In the genomic region with DNA sequence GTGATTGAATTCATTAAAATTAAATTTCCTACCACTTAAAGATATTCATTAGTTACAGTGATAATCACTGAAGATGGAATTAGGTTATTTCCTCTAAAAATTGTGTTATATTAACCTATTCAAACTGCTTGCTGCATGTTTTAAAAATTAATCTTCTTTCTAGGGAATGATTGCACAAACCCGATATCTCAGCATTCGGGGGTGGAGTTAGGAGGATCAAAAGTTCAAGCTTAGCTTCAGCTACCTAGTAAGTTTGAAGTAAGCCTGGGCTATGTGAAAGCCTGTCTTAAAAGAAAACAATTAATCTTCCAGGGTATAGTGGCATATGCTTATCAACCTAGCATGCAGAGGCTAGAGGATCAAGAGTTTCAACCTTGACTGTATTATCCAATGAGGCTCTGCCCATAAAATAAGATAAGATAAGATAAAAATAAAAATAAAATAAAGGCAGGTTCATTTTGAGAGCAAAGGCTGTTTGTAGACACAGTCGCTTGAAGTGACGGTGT, we compare ENCODE assay signal across 20 mouse cellular contexts.
"Had no signal": no experiment of that assay in that cellular context is flagged by ENCODE, and none has a peak within 500 bp of the region (broad histone marks: within the 10 kb centered on the region; RNA-seq: fewer than 3 reads in every experiment).

No protein-coding gene starts in this region.

- H3K27ac ChIP-seq: midbrain, embryonic 10.5 days; midbrain, embryonic 12.5 days; neural tube, embryonic 13.5 days; neural tube, embryonic 15.5 days; stomach, embryonic 15.5 days; stomach, postnatal 0 days had no signal

- H3K27me3 ChIP-seq: midbrain, embryonic 12.5 days; neural tube, embryonic 13.5 days; neural tube, embryonic 15.5 days; stomach, embryonic 15.5 days had no signal

- H3K36me3 ChIP-seq: midbrain, embryonic 10.5 days; midbrain, embryonic 12.5 days; neural tube, embryonic 13.5 days; neural tube, embryonic 15.5 days; stomach, embryonic 15.5 days had no signal

- H3K4me3 ChIP-seq: midbrain, embryonic 10.5 days; midbrain, embryonic 12.5 days; myocyte; neural tube, embryonic 13.5 days; neural tube, embryonic 15.5 days; stomach, embryonic 15.5 days had no signal

- H3K4me1 ChIP-seq: midbrain, embryonic 10.5 days; midbrain, embryonic 12.5 days; neural tube, embryonic 13.5 days; neural tube, embryonic 15.5 days; stomach, embryonic 15.5 days had no signal

- H3K9ac ChIP-seq: lung, embryonic 14.5 days; midbrain, embryonic 12.5 days; neural tube, embryonic 13.5 days; neural tube, embryonic 15.5 days; stomach, embryonic 15.5 days had no signal

- DNase-seq: lung, adult 18-20 months; lung, embryonic 14.5 days; lung, postnatal 10 days; lung, postnatal 4 days; midbrain, embryonic 14.5 days; retina, postnatal 1 day; right cerebral cortex, adult 18-20 months; right cerebral cortex, postnatal 25 days; right cerebral cortex, postnatal 4 days; spleen, adult 18-20 months; thymus, adult 2 months; thymus, postnatal 25 days; thymus, postnatal 4 days had no signal
